Mouse (Mus musculus) liver, embryonic 15.5 days (tissue): ENCODE measurements around the gene Rpgrip1l. TPM values are rescaled to one million over a fixed set of nuclear protein-coding genes. Genes with fewer than 3 reads are reported as not detected.

Experiments
- ATAC-seq: fragments of 200-750 bp; cut with Nextera tagmentation; 2 replicates; pipeline ENCODE4 v1.8.0; 2017; ENCODE audit warnings: moderate number of reproducible peaks, mild to moderate bottlenecking, moderate library complexity; ENCODE audit not compliant: insufficient read depth
- H3K27ac ChIP-seq: fragments of 300-500 bp; sonication (generic); replicated peaks from 2 replicates; pipeline ENCODE4 v1.5.1; 2015; ENCODE audit warnings: mild to moderate bottlenecking, inconsistent platforms
- H3K27me3 ChIP-seq: fragments of 300-500 bp; sonication (generic); 2 replicates; pipeline ENCODE4 v1.6.1; 2015; ENCODE audit warnings: mild to moderate bottlenecking, inconsistent platforms
- H3K36me3 ChIP-seq: fragments of 300-500 bp; sonication (generic); replicated peaks from 2 replicates; pipeline ENCODE4 v1.6.1; 2015; ENCODE audit warnings: moderate library complexity, mild to moderate bottlenecking, inconsistent platforms
- H3K4me1 ChIP-seq: fragments of 300-500 bp; sonication (generic); replicated peaks from 2 replicates; pipeline ENCODE4 v1.6.1; 2015; ENCODE audit warnings: inconsistent platforms
- H3K4me2 ChIP-seq: fragments of 300-500 bp; sonication (generic); 2 replicates; pipeline ENCODE4 v1.6.1; 2015; ENCODE audit warnings: moderate library complexity, mild to moderate bottlenecking, inconsistent platforms
- H3K4me3 ChIP-seq: fragments of 300-500 bp; sonication (generic); replicated peaks from 2 replicates; pipeline ENCODE4 v1.5.1; 2015; ENCODE audit warnings: mild to moderate bottlenecking, inconsistent platforms
- H3K9ac ChIP-seq: fragments of 300-500 bp; sonication (generic); 2 replicates; pipeline ENCODE4 v1.6.1; 2015; ENCODE audit warnings: moderate library complexity, mild to moderate bottlenecking, inconsistent platforms
- H3K9me3 ChIP-seq: fragments of 300-500 bp; sonication (generic); replicated peaks from 2 replicates; pipeline ENCODE4 v1.6.1; 2016; ENCODE audit warnings: inconsistent platforms
- WGBS: fragments of 180-500 bp; shearing (Covaris S2); methylation state at CpG from one replicate; pipeline ENCODE4 v1.1.7; 2015; ENCODE audit warnings: mixed read lengths; ENCODE audit not compliant: insufficient replicate concordance; 5-methylcytosine and 5-hydroxymethylcytosine counted together
- polyA plus RNA-seq: library from polyadenylated mRNA; unstranded; fragments of >200 nt; fragmentation: Nextera tagmentation; extraction: Ambion mirVana; gene quantifications from 2 replicates; pipeline ENCODE4 v1.2.1, GENCODE M21; 2015

Rpgrip1l gene
- polyA plus RNA-seq, 1 experiment from 2014 or later = 2.7 TPM

- Histone ChIP-seq H3K27ac (no peak overlapping the region), H3K9ac (no peak overlapping the region), H3K4me1 (no peaks in the 10 kb centered on the region), H3K4me2 (no peak overlapping the region), H3K36me3 (no peaks in the 10 kb centered on the region), H3K9me3 (no peaks in the 10 kb centered on the region), H3K4me3 (no peak overlapping the region), H3K27me3 (no peaks in the 10 kb centered on the region)
- no peak for ATAC-seq
- WGBS = 65% methylated on average over 2 of the region's 2 CpGs
These were observed 14.4 kb downstream of the Rpgrip1l start for GRCm38 (mm10) chr8:91298672-91299071.

DNA sequence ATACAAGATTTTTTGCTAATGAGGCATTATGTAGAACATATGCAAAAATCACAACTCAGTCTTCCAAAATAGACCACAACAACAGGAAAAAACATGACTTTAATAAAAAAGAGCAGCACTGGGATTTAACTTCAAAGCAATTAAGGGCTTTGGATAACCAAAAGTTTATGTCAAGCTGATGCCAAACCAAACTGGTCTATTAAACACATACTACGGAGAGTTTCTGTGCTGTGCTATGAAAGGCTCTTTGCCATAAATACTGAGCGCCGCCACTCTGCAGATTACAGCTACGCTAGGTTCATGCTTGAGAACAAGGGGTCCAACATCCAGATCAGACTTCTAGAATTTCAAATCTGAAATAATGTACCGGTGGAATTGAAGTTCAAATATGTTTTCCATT is 17.3 kb downstream of the Rpgrip1l start:
- ATAC-seq = no peak
- Histone ChIP-seq H3K4me1 (no peaks in the 10 kb centered on the region), H3K27ac (no peak overlapping the region), H3K27me3 (no peaks in the 10 kb centered on the region), H3K4me2 (no peak overlapping the region), H3K9me3 (no peaks in the 10 kb centered on the region), H3K9ac (no peak overlapping the region), H3K4me3 (no peak overlapping the region), H3K36me3 (no peaks in the 10 kb centered on the region)
- 85% methylated on average over 5 of the region's 5 CpGs for WGBS

DNA sequence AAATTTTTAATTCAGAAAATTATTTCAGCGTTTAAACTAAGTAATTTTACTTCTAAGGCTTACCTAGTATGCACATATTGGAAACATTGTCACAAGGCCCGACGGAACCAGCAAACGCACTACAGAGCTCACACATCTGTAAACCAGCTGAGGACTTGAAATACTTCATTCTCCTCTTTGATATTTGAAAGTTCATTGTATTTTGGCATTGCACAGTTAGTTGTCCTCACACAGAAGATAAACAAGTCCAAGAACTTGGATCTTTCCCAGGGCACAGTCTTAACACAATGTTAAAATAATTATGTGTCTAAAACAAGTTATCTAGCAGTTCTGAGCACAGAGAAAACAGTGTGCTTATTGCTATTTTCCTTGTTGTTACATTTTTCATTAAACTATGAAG is 22.5 kb downstream of the Rpgrip1l start:
- WGBS = 76% methylated on average over 4 of the region's 4 CpGs
- no peaks in the 10 kb centered on the region for H3K27me3 ChIP-seq
- H3K9me3 ChIP-seq = no peaks in the 10 kb centered on the region
- ATAC-seq = no peak
- H3K27ac ChIP-seq = no peak overlapping the region
- H3K36me3 ChIP-seq = no peaks in the 10 kb centered on the region
- H3K4me2 ChIP-seq = no peak overlapping the region
- H3K4me1 ChIP-seq = no peaks in the 10 kb centered on the region
- no peak overlapping the region for H3K4me3 ChIP-seq
- no peak overlapping the region for H3K9ac ChIP-seq

DNA sequence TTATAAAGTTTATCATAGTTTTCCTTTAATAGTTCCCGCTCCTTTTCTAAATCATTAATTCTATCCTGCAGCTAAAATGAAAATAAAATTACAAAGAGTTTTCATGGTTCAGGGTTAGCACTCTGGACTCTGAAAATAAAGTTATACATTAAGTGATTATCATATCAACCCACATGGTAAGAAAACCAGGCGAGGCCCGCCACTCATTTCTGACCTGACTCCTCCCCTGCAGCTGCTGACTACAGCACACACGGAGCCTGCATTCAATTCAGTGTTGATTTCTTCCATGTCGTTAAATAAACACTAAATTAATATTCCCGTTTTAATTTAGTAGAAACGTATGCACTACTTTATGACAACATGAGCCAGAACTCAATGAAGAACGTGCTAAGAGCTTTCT is 26.8 kb downstream of the Rpgrip1l start:
- ATAC-seq = no peak
- Histone ChIP-seq H3K36me3 (no peaks in the 10 kb centered on the region), H3K9ac (no peak overlapping the region), H3K27ac (no peak overlapping the region), H3K4me2 (no peak overlapping the region), H3K27me3 (no peaks in the 10 kb centered on the region), H3K4me3 (no peak overlapping the region), H3K4me1 (no peaks in the 10 kb centered on the region), H3K9me3 (no peaks in the 10 kb centered on the region)
- 49% methylated on average over 8 of the region's 8 CpGs for WGBS

- Histone ChIP-seq H3K4me2 (no peak overlapping the region), H3K9me3 (no peaks in the 10 kb centered on the region), H3K4me1 (no peaks in the 10 kb centered on the region), H3K27ac (no peak overlapping the region), H3K9ac (no peak overlapping the region), H3K36me3 (no peaks in the 10 kb centered on the region), H3K27me3 (no peaks in the 10 kb centered on the region), H3K4me3 (no peak overlapping the region)
- no peak for ATAC-seq
- WGBS = 61% methylated on average over 1 of the region's 1 CpGs
These were observed 29.2 kb downstream of the Rpgrip1l start for GRCm38 (mm10) chr8:91283815-91284214.

DNA sequence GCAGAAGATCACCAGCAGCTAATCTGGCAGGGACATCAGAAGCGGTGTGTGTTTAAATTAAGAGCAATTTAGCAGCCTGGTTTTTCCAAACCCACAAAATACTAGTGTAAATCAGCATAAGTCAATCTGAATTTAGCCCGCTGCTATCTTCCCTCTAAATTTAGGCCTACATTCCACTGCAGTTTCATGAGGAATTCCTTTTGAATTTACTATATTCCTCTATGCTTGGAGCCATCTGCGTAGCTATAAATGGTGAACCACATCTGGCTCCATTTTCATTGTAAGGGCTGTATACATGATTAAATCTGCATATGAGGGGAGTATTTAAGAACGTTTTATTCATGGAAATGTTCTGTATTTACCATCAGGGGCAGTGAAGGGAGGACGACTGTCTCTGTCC is 30.4 kb downstream of the Rpgrip1l start:
- Histone ChIP-seq H3K4me1 (no peaks in the 10 kb centered on the region), H3K9me3 (no peaks in the 10 kb centered on the region), H3K27me3 (no peaks in the 10 kb centered on the region), H3K4me3 (no peak overlapping the region), H3K36me3 (no peaks in the 10 kb centered on the region), H3K9ac (no peak overlapping the region), H3K27ac (no peak overlapping the region), H3K4me2 (no peak overlapping the region)
- 66% methylated on average over 5 of the region's 5 CpGs for WGBS
- no peak for ATAC-seq

DNA sequence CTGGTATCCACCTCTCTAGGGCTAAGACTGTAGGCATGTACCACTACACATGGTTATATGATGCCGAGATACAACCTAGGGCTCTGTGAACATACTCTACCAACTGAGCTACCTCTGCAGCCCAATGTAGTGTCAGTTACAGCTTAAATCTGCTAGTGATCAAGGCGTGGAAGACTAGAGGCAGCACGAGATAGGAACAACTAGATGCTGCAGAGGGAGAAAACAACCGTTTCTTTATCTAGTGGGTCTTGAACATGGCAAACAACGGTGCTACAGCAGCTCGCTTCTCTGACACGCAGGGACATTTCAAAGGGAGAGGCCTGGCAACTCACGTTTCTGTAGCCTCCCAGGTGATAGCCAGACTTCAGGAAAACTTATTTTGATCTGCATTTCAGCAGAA is 31.5 kb downstream of the Rpgrip1l start:
- H3K27me3 ChIP-seq = no peaks in the 10 kb centered on the region
- H3K4me1 ChIP-seq = no peaks in the 10 kb centered on the region
- H3K9ac ChIP-seq = no peak overlapping the region
- no peaks in the 10 kb centered on the region for H3K9me3 ChIP-seq
- no peaks in the 10 kb centered on the region for H3K36me3 ChIP-seq
- no peak overlapping the region for H3K4me3 ChIP-seq
- no peak overlapping the region for H3K4me2 ChIP-seq
- WGBS = 34% methylated on average over 8 of the region's 8 CpGs
- no peak overlapping the region for H3K27ac ChIP-seq
- ATAC-seq = 0 out of 2 replicates have a peak, but pooled peaks have one; percentile 15

- no peak for ATAC-seq
- no peak overlapping the region for H3K27ac ChIP-seq
- H3K36me3 ChIP-seq = no peaks in the 10 kb centered on the region
- WGBS = 75% methylated on average over 11 of the region's 11 CpGs
- H3K9ac ChIP-seq = no peak overlapping the region
- H3K4me2 ChIP-seq = no peak overlapping the region
- H3K27me3 ChIP-seq = no peaks in the 10 kb centered on the region
- no peaks in the 10 kb centered on the region for H3K4me1 ChIP-seq
- no peaks in the 10 kb centered on the region for H3K9me3 ChIP-seq
- H3K4me3 ChIP-seq = no peak overlapping the region
These were observed 32.4 kb downstream of the Rpgrip1l start for GRCm38 (mm10) chr8:91280467-91281212.

- WGBS = 80% methylated on average over 5 of the region's 5 CpGs
- H3K4me1 ChIP-seq = no peaks in the 10 kb centered on the region
- no peak overlapping the region for H3K27ac ChIP-seq
- H3K36me3 ChIP-seq = no peaks in the 10 kb centered on the region
- no peak overlapping the region for H3K4me2 ChIP-seq
- no peaks in the 10 kb centered on the region for H3K9me3 ChIP-seq
- H3K9ac ChIP-seq = no peak overlapping the region
- no peak for ATAC-seq
- H3K27me3 ChIP-seq = no peaks in the 10 kb centered on the region
- no peak overlapping the region for H3K4me3 ChIP-seq
These were observed 35.0 kb downstream of the Rpgrip1l start for GRCm38 (mm10) chr8:91278060-91278459.

DNA sequence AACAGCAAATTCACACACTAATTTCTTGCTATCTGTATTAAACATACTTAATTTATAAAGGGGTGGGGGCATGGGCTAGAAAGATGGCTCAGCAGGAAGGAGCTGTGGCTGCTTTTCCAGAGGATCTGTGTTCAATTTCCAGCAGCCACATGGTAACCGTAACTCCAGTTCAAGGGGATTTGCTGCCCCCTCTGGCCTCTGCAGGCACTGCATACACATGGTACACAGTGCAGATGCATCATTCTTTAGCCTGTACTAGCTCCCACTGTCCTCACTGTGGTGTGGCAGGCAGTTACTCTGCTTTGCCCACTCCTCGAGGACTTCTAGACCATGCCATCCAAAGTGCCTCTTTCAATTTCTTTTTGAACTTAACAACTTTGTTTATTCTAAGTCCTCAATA is 36.7 kb downstream of the Rpgrip1l start:
- no peak for ATAC-seq
- Histone ChIP-seq H3K9ac (no peak overlapping the region), H3K9me3 (no peaks in the 10 kb centered on the region), H3K36me3 (no peaks in the 10 kb centered on the region), H3K4me3 (no peak overlapping the region), H3K27ac (no peak overlapping the region), H3K4me1 (no peaks in the 10 kb centered on the region), H3K27me3 (no peaks in the 10 kb centered on the region), H3K4me2 (no peak overlapping the region)
- 80% methylated on average over 2 of the region's 2 CpGs for WGBS

- H3K4me2 ChIP-seq = no peak overlapping the region
- no peaks in the 10 kb centered on the region for H3K9me3 ChIP-seq
- H3K4me3 ChIP-seq = no peak overlapping the region
- H3K9ac ChIP-seq = no peak overlapping the region
- no peaks in the 10 kb centered on the region for H3K27me3 ChIP-seq
- H3K27ac ChIP-seq = no peak overlapping the region
- no peaks in the 10 kb centered on the region for H3K4me1 ChIP-seq
- WGBS = 81% methylated on average over 5 of the region's 5 CpGs
- no peaks in the 10 kb centered on the region for H3K36me3 ChIP-seq
- no peak for ATAC-seq
These were observed 39.6 kb downstream of the Rpgrip1l start for GRCm38 (mm10) chr8:91273493-91273892.

GRCm38 (mm10) chr8:91269374-91269958 is 43.6 kb downstream of the Rpgrip1l start:
- no peak for ATAC-seq
- no peaks in the 10 kb centered on the region for H3K4me1 ChIP-seq
- no peak overlapping the region for H3K4me2 ChIP-seq
- 20% methylated on average over 2 of the region's 2 CpGs for WGBS
- H3K27me3 ChIP-seq = no peaks in the 10 kb centered on the region
- no peaks in the 10 kb centered on the region for H3K9me3 ChIP-seq
- no peak overlapping the region for H3K27ac ChIP-seq
- H3K9ac ChIP-seq = no peak overlapping the region
- H3K36me3 ChIP-seq = no peaks in the 10 kb centered on the region
- no peak overlapping the region for H3K4me3 ChIP-seq
